Mouse (Mus musculus) frontal cortex, postnatal 25 days (tissue): ENCODE measurements at regions not wholly inside any gene's neighbourhood (a gene's known extent, or its start where the extent isn't known, plus 50 kb on each side); places are given as distances from the start of the nearest gene placed in this dataset.
A peak's percentile ranks its signal among the peaks of the same experiment; 100 is the strongest.

Experiments
- DNase-seq, 2 experiments: peaks; one replicate each; pipeline ENCODE4 v3.0.0; 2022; ENCODE audit warnings: low spot score in 2 of 2

DNA sequence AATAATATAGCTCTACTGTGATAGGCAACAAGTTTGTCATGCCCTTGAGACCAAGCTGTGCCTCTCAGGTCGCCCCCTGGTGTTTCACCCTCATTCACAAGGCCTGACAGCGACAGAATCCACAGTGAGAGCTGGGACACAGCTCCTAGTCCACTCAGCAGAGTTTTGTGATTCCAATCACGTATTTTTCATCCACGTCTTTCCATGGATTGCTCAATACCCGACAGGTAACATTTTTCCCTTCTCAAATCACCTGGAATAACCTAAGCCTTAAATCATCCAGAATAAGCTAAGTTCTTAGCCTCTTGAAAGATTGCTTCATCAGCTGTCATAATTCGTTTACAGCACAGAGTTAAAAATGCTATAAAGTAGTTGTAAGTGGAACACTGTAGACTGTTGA lies 211.3 kb downstream of the Ccdc91 start:
- no peak for DNase-seq

DNA sequence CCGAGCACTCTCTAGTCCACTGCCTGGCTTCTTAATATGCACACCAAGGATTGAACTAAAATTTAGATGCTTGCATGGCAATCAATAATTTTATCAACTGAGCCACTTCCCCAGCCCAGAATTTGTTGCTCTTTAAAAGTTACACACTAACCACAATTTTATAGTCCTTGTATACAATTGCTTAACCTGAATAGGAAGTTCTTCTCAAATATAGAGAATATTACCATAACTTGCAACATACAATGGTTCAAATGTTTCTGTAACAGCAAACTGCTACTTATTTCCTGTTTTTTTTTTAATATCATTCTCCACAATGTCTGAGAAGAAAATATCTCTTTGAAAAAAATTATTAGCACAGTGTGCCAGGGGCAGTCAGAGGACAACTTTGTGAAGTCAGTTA lies 222.6 kb downstream of the Ccdc91 start:
- no peak for DNase-seq

DNA sequence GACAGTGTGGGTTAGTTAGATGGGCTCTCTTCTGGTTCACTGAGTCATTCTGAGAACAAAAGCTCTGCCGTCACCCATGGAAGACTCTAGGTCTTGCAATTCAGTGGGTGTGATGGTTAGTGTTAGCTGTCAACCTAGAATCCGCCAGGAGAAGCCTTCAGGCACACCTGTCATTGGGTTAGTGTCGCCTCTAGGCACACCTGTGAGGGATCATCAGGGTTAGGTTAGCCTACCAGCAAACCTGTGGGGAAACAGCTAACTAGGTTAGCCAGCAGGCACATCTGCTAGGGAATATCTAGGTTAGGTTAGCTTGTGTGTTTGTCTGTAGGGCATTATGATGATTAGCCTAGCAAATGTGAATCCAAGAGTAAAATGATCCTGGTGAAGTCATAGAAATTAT lies 223.8 kb downstream of the Ccdc91 start:
- no peak for DNase-seq

DNA sequence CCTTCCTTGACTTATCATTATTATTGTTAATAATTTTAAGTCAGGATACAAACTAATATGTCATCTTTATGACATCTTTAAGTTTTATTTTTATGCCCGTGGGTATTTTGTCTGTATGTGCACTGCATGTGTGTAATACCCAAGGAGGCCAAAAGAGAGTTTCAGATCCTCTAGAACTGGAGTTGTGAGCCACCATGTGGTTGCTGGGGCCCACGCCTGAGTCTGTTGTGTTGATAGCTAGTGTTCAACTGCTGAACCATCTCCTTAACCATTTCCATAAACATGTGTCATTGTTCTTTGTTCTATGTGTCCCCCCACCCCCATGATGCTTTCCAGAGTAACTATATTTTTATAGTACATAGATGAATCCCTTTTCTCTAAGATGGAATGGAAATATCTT lies 225.0 kb downstream of the Ccdc91 start:
- no peak for DNase-seq

DNA sequence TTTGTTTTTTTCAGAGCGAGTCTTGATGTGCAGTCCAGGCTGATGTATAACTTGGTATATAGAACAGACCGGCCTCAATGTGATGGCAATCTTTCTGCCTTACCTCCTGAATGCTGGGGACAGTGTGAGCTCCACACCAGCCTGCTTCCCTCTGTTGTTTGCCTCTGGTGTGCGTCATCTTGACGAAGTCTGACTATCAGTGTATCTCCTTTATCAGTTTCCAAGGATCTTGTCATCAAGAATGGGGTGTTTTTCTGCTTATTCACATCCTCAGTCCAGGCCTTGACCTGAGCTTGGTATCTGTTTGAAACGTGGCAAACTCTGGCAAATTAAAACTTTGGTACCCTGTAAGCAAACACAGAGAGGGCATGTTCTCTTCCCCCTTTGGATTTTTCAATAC lies 226.3 kb downstream of the Ccdc91 start:
- DNase-seq, result no peak

DNA sequence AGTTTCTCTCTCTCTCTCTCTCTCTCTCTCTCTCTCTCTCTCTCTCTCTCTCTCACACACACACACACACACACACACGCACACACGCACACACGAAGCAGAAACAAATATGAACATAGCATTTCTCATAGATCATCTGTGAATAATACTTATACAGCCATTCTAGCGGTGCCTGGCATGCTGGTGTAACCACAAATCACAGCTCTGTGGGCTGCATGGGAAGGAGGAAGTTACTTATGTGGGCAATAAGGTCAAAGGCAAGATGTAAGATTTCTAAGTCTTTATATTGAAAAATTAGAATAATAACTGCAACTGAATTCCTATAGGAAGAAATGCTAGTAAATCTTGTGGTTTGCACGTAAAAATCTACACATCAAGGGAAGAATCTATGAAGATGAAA lies 228.7 kb downstream of the Ccdc91 start:
- no peak for DNase-seq

DNA sequence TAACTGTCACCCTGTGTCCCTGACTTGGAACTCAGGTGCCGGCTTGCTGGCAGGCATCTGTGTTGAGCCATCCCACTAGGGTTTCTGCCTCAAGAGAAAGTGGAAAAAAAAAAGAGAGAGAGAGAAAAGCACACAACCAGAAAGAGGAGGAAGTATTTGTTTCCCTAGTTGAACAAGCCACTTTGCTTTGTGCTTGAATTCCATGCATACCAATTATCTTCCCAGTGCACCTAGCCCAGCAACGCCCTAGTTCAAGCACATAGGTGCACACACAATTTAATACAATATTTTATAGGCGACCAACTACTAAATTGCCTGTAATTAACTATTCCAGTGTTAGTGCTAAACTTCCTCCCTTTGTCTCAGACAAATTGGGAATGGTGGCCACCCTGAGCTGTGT lies 230.3 kb downstream of the Ccdc91 start:
- no peak for DNase-seq

DNA sequence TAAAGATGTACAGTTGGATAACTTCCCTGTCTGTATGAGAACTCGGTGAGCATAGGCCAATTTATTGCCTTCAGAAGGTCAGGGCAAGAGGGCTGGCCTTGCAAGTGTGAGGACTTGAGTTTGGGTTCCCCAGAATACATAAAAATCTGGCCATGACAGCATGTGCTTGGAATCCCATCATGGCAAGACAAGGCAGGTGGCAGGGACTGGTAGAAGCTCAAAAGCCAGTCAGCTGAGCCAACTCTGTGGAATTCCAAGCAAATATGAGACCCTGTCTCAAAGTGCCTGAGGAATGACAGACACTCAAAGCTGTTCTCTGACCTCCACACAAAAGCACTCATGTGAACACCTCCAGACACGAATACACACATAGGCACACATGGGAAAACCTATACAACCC lies 231.1 kb downstream of the Ccdc91 start:
- DNase-seq, result no peak

DNA sequence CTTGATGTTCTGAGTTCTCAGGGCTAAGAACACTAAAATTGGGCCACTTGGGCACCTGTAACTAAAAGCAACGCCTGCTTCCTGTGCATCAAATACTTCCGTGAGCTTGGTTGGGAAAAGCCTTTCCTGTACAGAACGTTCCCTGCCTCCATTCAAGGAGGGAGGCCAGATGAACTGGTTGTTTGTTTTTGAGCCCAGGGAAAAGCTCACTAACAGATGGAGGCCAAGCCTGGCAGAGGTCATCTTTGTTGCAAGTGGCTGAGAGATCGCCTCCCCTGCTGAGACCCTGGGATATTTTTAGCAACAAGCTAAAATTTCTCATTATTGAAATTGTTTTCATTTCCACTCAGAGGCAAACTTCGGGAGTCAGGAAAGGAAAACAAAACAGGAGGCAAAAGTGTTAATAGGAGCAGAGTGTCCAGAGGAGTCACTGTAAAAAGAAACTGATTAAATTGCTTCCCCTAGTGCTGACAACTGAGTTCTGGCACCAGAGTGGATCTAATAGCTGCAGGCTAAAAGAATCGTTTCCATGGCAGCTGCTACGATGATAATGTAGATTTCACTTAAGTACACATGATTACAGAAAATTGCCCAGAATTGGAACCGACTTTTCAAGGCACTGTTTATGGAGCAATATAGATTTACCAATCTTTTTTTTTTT lies 242.6 kb downstream of the Ccdc91 start:
- DNase-seq, result no peak

DNA sequence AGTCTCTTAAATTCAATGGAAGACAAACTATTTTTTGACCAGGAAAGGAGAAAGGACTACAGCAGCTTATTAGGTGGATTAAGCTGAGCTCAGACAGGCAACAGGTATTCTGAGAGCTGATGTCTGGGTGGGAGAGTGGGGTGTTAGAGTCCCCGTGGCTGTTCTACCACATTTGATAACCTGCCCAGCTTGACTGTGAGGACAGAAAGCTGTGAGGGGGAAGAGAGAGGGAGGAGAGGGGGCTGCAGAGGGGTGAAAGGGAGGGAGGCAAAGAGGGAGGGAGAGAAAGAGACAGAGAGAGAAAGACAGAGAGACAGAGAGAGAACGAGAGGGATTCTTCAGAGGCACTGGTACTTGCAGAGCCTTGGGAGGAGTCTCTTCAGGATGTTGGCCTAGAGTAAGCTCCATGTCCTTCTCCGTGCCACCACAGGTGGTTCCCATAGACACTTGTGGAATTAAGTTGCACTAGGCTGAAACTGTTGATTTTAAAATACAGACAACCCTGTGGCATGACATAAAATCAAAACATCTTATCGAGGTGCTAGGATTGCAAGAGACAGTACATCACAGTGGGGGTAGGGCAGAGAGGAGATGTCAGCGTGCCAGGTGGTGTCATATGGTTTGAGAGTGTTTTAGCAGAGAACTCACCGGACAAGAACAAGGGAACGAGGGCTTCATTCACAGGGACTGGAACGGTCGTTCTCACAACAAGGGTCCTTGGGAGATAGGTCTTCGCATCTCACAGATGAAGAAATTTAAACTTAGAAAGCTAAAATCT lies 243.3 kb downstream of the Ccdc91 start:
- DNase-seq, result no peak

DNA sequence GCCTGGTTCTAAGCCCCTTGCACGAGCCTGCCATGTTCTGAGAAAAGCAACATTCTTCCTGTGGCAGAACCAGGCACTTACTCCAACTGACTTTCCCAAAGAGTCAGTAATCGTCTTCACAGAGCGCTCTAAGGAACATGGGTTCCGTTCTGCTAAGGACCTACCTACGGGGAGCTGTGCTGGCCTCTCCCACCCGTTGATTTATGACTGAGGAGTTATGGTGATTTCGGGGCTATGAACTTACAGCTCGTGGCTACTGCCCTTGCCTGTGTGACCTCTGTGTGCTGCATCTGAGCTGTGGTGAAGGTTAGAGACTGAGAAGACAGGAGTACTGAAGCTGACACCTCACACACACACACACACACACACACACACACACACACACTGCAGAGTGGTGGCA lies 243.9 kb downstream of the Ccdc91 start:
- DNase-seq, result no peak

DNA sequence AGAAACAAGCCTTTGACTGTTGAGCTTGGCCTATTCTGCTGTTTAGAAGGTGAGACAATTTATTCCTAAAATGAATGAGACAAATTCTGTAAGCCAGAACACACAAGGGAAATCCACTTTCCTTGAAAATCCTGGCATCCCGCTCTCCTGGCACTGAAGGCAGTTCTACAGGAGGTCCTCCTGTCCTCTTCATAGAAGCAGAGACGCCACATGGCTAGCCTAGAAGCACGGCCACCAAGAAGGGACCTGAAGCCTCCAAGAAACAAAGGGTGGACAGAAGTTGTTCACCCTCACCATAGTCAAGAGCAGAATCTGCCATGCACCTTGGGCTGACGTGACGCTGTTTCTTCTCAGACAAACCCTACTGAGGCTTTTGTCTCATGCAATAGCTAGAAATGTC lies 247.7 kb downstream of the Ccdc91 start:
- no peak for DNase-seq

DNA sequence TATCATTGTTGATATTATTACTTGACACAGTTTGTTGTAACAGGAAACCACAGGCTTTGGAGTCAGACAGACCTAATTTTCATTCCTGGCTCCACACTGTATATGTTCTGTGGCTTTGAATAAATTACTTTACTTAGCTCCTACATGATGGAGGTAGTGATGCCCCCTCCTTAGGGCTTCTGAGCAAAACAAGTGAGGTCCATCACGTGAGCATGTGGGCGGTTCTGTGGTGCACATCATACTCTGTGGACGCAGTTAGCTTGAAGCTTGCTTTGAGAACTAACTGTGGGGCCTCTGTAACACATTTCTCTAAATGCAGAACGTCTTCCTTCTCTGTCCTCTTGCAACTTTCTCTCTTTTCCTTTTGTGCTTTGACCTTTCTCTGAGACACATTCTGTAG lies 251.4 kb downstream of the Ccdc91 start:
- DNase-seq, result no peak

DNA sequence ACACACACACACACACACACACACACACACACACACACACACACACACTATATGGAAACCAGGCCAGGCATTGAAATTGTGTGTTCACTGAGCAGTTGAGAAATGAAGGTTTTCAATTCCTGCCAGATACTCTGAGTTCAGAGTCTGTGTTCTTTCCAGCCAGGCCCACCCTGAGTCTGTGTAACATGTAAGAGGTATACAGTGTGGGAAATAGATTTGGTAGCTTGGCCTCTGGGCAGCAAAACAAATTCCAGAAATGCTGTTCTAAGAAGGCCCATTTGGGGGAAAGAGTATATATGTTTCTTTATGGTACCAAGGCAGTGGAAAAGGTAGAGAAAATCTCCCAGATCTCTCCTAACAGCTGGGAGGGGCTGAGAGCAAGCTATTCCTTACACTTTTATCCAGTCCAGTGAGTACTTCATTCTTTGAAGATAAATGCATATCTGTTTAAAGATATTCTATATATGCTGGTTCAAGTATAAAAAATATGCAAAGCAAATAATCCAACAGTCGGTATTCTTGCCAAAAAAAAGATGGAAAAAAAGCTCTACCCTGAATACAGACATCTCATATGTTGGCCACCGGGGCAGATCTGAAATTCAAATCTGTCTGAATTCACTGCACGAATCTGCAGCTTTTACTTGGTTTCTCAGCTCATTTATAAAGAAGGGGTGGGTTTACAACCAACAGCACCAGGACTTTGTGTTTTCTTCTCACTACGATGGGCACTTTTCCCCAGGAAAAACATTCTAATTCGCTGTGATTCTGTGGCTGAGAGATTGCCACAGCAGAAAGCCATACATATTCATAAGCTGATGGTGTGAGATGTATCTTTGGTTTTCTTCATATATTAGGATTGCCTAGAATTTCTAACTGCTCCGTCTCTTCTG lies 252.3 kb downstream of the Ccdc91 start:
- DNase-seq, result no peak

DNA sequence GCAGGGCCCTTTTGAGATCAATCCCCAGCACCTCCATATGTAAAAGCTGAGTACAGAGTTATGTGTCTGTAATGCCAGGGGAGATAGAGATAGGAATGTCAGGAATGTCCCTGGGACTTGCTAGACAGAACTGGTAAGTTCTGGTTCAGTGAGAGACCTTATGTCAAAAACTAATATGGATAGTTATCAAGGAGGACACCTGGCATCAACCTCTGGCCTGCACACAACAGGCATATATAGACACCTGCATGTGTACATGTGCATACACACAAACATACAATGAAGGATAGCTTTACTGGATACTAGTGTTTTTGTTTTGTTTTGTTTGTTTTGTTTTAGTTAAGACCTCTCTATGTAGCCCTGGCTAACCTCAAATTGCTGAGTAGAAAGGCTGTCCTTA lies 254.1 kb downstream of the Ccdc91 start:
- no peak for DNase-seq

DNA sequence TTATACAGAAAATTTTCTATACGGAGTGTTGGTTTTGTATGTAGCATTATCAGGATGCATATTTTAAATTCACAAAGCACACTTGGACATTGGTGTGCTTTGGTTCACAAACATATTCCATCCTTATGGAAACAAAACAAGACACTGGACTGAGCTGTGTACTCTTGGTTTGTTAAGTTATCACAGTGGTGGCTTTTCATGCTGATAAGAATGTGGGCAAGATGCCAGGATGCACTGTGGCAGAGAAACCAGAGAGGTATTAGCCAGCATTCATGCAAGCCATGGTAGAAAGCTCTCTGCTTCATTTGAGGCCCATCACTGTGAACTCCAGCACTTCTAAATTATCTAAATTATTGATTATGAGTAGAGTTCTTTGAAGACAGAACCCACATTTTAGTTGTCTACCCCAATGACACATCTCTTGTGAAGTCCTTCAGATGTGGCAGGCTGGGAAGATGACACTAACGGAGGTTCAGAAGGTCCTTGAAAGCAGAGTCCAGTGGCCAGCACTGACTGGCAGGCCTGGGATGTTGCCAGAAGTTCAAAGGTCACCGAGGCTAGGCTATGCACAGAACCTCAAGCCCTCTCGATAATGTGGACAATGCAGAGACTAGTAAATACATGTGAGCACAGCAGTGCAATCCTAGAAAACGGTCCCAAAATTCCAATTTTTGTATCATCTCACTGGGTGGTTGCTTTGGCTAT lies 263.1 kb downstream of the Ccdc91 start:
- DNase-seq, result no peak

DNA sequence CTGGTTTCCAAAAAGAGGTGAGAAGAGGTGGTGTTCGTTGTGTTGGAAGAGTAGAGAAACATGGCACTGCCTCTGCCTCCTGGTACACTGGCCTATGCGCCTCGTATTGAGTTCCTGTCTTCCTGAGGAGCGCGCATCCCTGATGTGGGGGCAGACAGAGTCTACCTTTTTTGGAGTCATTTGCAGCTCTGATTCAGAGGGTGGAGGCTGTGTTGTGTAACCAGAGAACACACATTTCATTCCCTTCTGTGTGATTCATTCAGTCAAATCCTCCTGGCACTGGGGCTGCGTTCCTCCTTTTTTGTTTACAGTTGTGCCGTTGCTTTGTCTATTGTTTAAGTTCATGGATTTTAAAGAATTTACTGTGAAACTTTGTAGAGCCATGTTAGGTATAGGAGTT lies 265.8 kb downstream of the Ccdc91 start:
- peak in 1 of 2 experiments; percentile 18 for DNase-seq

DNA sequence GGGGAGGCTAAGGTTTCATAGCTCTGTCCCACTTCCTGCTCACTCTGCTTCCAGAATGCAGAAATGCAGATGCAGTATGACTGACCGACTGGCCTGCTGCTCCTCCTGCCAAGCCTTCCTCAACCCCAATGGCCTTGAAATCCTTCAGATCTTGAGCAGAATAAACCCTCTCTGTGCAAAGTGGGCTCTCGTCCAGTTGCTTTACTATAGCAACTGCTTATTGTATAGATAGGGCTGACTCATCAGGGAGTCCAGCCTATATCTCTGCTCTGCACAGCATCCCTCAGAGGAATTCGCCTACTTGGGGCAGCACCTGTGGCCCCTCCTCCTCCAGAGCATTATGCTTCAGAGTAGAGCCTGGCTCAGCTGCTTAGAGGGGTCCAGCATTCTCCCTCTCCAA lies 268.5 kb downstream of the Ccdc91 start:
- DNase-seq, result no peak

DNA sequence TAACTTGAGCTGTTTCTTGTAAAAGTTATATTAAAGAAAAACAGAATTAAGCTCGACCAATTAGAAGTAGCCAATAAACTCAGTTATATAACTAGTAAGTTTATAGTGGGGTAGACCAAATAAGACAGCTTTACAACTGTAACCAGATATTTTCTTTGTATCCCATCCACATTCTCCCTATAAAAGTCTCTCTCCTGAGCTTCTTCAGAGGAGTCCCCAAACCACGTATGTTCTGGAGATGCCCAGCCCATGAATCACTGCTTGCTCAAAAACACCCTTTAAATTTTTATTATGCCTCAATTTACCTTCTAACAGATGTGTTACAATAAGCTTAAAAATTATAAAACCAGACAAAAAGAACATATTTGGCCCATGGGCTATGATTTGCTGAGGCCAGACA lies 270.1 kb downstream of the Ccdc91 start:
- no peak for DNase-seq

DNA sequence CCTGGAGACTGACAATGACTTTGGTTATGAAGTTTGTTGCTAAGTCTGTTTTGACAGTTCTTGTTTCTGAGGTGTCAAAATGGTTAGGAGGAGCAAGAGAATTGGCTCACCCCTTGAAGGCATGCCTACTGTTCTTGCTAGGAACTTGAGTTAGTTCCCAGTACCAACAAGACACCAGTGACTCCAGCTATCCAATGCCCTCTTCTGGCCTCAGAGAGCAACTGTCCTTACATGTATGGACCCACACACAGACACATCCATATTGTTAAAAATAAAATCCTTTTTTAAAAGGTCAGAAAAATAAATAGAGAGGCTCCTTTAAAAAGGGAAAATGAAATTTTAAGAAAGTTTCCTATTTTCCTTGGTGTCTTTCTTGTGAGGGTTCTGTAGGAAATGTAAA lies 272.3 kb downstream of the Ccdc91 start:
- DNase-seq, result no peak

DNA sequence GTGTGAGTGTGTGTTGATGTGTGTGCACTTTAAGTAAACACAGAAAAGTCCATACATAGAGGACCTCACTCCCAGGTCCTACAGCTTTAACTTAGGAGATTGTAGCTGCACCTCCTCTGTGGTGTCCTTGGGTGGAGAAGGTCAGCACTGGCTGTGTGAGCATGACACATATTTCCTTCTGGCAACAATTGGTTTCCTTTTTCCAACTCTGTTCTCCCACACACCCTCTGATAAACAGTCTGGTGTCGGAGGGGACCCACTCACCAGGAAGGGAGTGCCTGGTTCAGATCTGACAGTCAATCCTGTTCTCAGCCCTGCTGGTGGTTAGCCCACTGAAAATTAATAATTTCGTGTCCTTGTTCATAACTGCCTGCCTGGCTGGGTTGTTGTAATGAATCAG lies 276.7 kb downstream of the Ccdc91 start:
- DNase-seq, result no peak

DNA sequence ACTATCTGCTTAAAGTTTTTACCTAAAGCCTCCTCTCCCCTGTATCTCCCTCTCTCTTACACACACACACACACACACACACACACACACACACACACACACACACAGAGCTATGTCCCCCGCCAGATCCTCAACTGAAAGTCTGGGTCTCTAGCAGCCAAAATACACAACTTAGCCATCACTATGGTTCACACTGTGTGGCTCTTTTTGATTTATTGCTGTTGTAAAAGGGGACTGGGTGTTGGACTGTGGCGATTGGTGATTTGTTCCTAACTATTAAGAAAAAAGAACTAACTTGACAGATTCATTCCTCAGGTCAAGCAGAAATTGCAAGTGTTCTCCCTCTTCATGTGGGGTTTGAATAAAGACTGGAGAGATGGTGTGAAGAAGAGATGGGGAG lies 278.2 kb downstream of the Ccdc91 start:
- no peak for DNase-seq
